In the genomic region with DNA sequence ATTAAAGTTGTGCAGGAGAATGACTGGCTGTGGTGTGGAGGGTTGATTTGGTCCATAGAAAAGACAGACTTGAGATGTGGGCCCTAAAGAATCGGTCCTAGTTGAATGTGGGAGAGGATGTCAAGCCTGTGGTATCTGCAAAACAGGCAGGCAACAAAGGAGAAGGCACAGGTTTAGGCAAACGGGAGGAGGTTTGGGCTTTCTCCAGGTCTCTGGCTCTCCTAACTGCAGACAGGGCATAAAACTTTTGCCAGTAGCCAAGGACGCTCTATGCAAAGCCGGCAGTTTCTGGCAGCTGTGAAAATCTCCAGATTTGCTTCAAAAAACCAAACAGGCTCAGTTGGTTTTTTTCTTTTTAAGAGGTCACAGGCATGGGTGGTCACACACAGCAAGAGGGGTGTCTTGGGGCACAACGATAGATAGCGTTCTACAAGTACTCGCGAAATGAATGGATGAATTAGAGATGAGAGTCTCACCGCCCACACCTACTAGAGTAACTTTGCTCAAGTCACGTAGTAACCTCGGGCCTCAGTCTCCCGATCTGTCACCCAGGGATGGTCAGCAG, we compare ENCODE assay signal across 8 mouse cellular contexts. TPM values are rescaled to one million over a fixed set of nuclear protein-coding genes. Genes with fewer than 3 reads are reported as not detected.
DNase-seq lines count a peak whose midpoint lies in the region; ATAC-seq and TF ChIP-seq lines count a peak whose summit lies in the region.

No protein-coding gene starts in this region.

- H3K4me1 ChIP-seq in forebrain, embryonic 11.5 days (replicated peaks; ENCODE audit: control insufficient read depth, insufficient read depth, low read length), result peaks cover 13% of the 10 kb centered on the region; the same call in 1 of the 2 replicates
- H3K4me1 ChIP-seq in limb, embryonic 10.5 days, result peaks cover 47% of the 10 kb centered on the region
- peaks cover 3% of the 10 kb centered on the region; the same call in 1 of the 2 replicates for H3K4me1 ChIP-seq in neural tube, embryonic 14.5 days (ENCODE audit: control insufficient read depth, insufficient read depth, low read length)

- peaks cover 30% of the 10 kb centered on the region for H3K27me3 ChIP-seq in forebrain, embryonic 11.5 days (ENCODE audit: control insufficient read depth, insufficient read depth, low read length)
- peaks cover 39% of the 10 kb centered on the region for H3K27me3 ChIP-seq in limb, embryonic 10.5 days (ENCODE audit: low read depth, poor library complexity, severe bottlenecking)
- H3K27me3 ChIP-seq in neural tube, embryonic 14.5 days (ENCODE audit: control insufficient read depth, insufficient read depth, low read length), result peaks cover 5% of the 10 kb centered on the region; the same call in 1 of the 2 replicates

- no peaks in the 10 kb centered on the region for H3K9me3 ChIP-seq in forebrain, embryonic 11.5 days (ENCODE audit: control insufficient read depth, low read length)
- H3K9me3 ChIP-seq in limb, embryonic 10.5 days (replicated peaks), result no peaks in the 10 kb centered on the region
- H3K9me3 ChIP-seq in neural tube, embryonic 14.5 days (ENCODE audit: control insufficient read depth, low read length), result no peaks in the 10 kb centered on the region

- peak overlapping the region; percentile 54 for H3K4me3 ChIP-seq in layer of hippocampus, adult 2 months
- peak overlapping the region; percentile 67 for H3K4me3 ChIP-seq in forebrain, embryonic 11.5 days (ENCODE audit: low read depth, low read length)
- peak overlapping the region; percentile 77 for H3K4me3 ChIP-seq in limb, embryonic 10.5 days
- H3K4me3 ChIP-seq in neural tube, embryonic 14.5 days (ENCODE audit: low read depth, low read length), result peak overlapping the region; percentile 66

- WGBS in forebrain, embryonic 11.5 days, result 9% methylated on average over 12 of the region's 12 CpGs
- WGBS in limb, embryonic 10.5 days, result 8% methylated on average over 12 of the region's 12 CpGs
- 6% methylated on average over 12 of the region's 12 CpGs for WGBS in neural tube, embryonic 14.5 days

- H3K9ac ChIP-seq in forebrain, embryonic 11.5 days (ENCODE audit: low read length), result peak overlapping the region; percentile 67
- peak overlapping the region; percentile 67; the same call in 1 of the 2 replicates for H3K9ac ChIP-seq in neural tube, embryonic 14.5 days (replicated peaks; ENCODE audit: low read depth, low read length)

- H3K36me3 ChIP-seq in forebrain, embryonic 11.5 days (ENCODE audit: control insufficient read depth, insufficient read depth, low read length), result no peaks in the 10 kb centered on the region
- no peaks in the 10 kb centered on the region for H3K36me3 ChIP-seq in limb, embryonic 10.5 days
- H3K36me3 ChIP-seq in neural tube, embryonic 14.5 days (ENCODE audit: control insufficient read depth, insufficient read depth, low read length), result no peaks in the 10 kb centered on the region

- H3K27ac ChIP-seq in layer of hippocampus, adult 2 months, result no peak overlapping the region
- H3K27ac ChIP-seq in forebrain, embryonic 11.5 days (ENCODE audit: low read depth, low read length), result no peak overlapping the region
- peak overlapping the region; percentile 89; the same call in 1 of the 2 replicates for H3K27ac ChIP-seq in limb, embryonic 10.5 days
- H3K27ac ChIP-seq in neural tube, embryonic 14.5 days (ENCODE audit: low read depth, low read length), result 0 out of 2 replicates have a peak overlapping the region, but pooled peaks have one; percentile 16

- TF ChIP-seq CTCF in layer of hippocampus, adult 2 months (conservative IDR thresholded peaks at IDR 0.05), result no peak

- peak; percentile 11; the same call in 1 of the 2 replicates for ATAC-seq in forebrain, embryonic 11.5 days (replicated peaks; ENCODE audit: low FRiP score)
- no peak for ATAC-seq in neural tube, embryonic 14.5 days (ENCODE audit: low read depth)

- H3K4me2 ChIP-seq in forebrain, embryonic 11.5 days (ENCODE audit: low read depth, low read length, severe bottlenecking), result peak overlapping the region; percentile 96
- H3K4me2 ChIP-seq in neural tube, embryonic 14.5 days (ENCODE audit: low read depth, low read length), result peak overlapping the region; percentile 99

- DNase-seq in layer of hippocampus, adult 2 months (ENCODE audit: low spot score in 2 of 2), result no peak
- no peak for DNase-seq in layer of hippocampus, adult 11-12 months (ENCODE audit: low spot score)
- DNase-seq in forebrain, embryonic 11.5 days (ENCODE audit: low spot score), result no peak
- DNase-seq in limb, embryonic 10.5 days (ENCODE audit: low spot score), result no peak
- DNase-seq in urinary bladder, postnatal 4 days (ENCODE audit: low spot score in 2 of 2), result no peak
- DNase-seq in retina, embryonic 14.5 days (ENCODE audit: low spot score), result no peak
- no peak for DNase-seq in left cerebral cortex, adult 11 months (ENCODE audit: low spot score)

RNA-seq across cellular contexts. Expression of a gene that starts 0.7 kb away (rescaled TPM):
- total RNA-seq in layer of hippocampus, adult 2 months (2021), result 10 to 100 TPM in 1 of 2 experiments, 1 to 10 TPM in 1; 9.8 to 11.0 TPM
- 4.4 and 5.0 TPM in 2 replicates for polyA plus RNA-seq in forebrain, embryonic 11.5 days (2014; fragmentation: Nextera tagmentation; extraction: Ambion mirVana)
- 1.6 and 2.6 TPM in 2 replicates for polyA plus RNA-seq in limb, embryonic 10.5 days (2016; fragmentation: Nextera tagmentation; extraction: Ambion mirVana)
- polyA plus RNA-seq in neural tube, embryonic 14.5 days (2014; fragmentation: Nextera tagmentation; extraction: Ambion mirVana), result 3.9 and 5.2 TPM in 2 replicates

Comparison
In these comparisons a context has a peak if more than half of its experiments do, and no peak if none do; other contexts are left out.
1. H3K27ac ChIP-seq: peak in limb, embryonic 10.5 days (single experiment) and neural tube, embryonic 14.5 days (single experiment); none in layer of hippocampus, adult 2 months (single experiment) and forebrain, embryonic 11.5 days (single experiment).
2. Peak in every context shown above with its lines, with median percentiles within 50 percentile points of each other: H3K4me3 ChIP-seq.